Mouse (Mus musculus) spleen, postnatal 10 days (tissue): Measurements from ENCODE around the gene Tmem120a.

Source experiments
- DNase-seq, 2 experiments: peaks; one replicate each; pipeline ENCODE4 v3.0.0; 2021 to 2022; ENCODE audit warnings: low spot score in 2 of 2

Tmem120a gene

DNA sequence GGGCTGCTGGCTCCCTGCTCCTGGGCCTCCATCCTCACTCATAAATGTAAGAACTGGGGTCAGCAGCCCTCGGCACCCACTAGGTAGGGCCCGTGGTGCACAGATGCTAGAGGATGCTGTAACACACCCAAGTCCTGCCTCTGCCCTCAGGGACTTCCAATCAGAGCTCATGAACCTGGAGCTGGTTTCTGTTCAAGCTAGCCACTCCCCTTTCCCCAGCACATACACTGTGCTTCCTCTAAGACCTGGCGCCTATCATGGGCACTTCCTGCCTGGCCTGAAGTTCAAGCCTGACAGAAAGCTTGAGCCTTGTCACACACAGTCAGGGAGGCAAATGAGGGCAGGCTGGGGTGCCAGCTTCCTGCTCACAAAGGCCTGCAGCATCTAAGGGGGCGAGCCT, 11.2 kb downstream of the Tmem120a start:
- DNase-seq, result no peak

- DNase-seq, result no peak
Measured at GRCm38 (mm10) chr5:135731322-135731721, 12.9 kb downstream of the Tmem120a start.

DNA sequence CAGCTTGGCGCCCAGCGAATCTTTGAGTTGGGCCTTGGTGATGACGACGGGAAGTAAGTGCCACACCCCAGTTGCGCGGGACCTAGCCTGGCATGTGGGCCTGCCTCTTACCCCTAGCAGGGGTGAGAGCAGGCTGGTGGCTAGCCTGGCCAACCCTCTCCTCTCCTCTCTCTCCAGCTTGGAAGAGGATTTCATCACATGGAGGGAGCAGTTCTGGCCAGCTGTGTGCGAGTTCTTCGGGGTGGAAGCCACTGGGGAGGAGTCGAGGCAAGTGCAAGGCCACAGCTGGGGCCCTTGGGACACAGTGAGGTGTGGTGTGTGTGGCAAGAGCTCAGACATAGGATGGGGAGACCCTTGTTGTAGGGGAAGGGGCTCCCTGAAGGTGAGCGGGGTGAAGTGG, 13.3 kb downstream of the Tmem120a start:
- no peak for DNase-seq

DNA sequence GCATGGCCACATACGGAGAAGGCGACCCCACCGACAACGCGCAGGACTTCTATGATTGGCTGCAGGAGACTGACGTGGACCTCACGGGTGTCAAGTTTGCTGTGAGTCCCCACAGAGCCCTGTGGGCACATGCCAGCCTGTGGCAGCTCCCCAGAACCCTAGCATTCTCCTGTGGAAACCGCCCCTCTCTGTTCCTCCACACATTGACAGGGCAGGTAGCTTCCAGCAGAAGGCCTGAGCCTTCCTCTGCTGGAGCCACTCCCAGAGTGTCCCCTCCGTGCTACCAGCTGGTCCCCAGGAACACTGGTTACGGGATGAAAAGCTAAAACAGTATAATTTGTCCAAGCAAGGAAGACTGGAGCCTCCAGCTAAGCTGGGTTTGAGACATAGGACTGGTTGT, 14.0 kb downstream of the Tmem120a start:
- DNase-seq, result no peak

- DNase-seq, result no peak
Measured at GRCm38 (mm10) chr5:135729351-135729750, 14.9 kb downstream of the Tmem120a start.

DNA sequence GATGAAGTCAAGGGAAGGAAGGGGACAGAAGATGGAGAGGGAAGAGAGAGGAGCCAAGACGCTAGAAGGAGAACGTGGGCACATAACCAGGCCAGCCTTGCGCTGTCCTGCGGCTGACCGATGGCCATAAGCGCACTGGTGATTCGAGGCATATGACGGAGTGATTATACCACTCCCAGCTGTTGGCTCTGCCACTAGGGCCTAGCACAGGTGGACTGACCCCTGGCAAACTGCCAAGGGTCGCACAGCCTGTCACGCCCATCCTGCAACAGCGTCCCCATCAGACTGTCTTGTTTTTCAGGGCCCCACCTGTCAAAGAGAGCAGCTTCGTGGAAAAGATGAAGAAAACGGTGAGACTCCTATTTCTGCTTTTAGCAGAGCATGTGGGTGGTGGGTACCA, 15.9 kb downstream of the Tmem120a start:
- DNase-seq, result no peak

DNA sequence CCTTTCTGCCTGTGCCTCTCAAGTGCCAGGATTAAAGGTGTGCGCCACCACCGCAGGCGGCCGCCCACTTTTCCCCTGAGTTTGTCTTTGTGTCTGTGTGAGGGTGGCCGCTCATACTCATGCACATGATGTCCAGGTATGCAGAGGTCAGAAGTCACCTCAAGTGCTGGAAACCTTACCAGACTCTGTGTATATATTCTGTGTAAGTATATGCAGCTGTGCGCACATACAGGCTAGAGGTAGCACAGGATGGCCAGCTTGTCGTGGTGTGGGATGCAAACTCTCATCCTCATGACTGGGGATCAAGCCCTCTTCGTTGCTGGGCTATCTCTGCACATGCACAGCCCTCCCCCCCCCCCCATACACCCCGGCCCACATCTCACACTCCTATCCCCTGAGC, 16.4 kb downstream of the Tmem120a start:
- DNase-seq, result no peak

GRCm38 (mm10) chr5:135726641-135727346, 17.5 kb downstream of the Tmem120a start:
- no peak for DNase-seq

- DNase-seq, result no peak
Measured at GRCm38 (mm10) chr5:135725991-135726390, 18.3 kb downstream of the Tmem120a start.

GRCm38 (mm10) chr5:135725391-135725841, 18.8 kb downstream of the Tmem120a start:
- DNase-seq, result no peak

DNA sequence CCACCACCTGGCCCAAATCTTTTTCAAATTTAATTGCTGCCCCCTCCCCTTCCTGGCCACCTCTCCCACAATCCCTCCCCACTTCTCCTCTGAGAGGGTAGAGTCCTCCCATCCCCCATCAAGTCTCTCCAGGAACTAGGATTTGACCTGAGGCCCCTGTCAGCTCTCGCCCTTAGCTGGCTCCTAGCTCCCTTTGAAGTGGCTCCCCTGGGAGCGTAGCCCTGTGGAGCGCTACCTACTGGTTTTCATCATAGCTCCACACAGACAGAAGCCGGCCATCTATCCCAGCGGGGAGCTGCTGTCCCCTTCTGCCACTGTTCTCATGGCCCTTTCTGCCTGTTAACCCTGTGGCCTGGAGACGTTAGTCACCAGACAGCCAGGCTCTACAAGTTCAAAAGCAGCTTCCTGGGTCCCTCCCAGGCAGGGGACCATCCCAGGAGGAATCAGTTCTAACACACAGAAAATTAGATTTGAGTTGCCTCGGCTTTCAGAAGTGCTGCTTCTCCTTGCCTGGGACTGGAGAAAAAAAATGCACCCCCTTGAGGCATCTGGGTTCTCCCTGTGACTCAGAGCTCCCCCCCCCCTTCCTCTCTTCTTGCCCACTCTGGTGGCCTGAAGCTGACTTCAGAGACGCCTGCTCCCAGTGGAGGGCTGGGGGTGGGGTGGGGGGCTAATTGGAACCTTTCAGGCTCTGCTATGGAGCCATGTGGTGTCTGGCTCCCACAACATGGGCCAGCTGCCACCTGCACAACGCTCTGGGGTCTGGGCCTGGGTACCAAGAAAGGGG, 19.5 kb downstream of the Tmem120a start:
- no peak for DNase-seq

GRCm38 (mm10) chr5:135723165-135723751, 21.0 kb downstream of the Tmem120a start:
- DNase-seq, result no peak

DNA sequence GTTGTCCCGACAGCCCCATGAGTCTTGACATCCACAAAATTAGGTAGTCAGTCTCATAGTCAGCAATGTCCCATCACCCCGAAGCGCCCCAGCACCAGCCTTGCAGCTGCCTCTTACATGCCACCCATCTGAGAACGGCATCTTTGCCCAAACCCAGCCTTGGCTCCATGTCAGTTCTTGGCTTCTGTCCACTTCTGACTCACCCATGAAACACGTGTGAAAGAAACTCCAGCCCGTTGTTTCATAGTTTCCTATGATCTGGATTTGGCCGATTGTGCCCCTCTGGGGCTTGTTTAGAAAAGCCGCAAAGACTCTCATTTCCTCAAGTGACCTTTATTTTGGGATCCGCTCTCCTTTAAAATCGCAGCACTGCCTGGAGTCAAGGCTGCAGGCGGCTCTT, 22.1 kb downstream of the Tmem120a start:
- DNase-seq, result no peak

GRCm38 (mm10) chr5:135721076-135721475, 23.2 kb downstream of the Tmem120a start:
- no peak for DNase-seq

DNA sequence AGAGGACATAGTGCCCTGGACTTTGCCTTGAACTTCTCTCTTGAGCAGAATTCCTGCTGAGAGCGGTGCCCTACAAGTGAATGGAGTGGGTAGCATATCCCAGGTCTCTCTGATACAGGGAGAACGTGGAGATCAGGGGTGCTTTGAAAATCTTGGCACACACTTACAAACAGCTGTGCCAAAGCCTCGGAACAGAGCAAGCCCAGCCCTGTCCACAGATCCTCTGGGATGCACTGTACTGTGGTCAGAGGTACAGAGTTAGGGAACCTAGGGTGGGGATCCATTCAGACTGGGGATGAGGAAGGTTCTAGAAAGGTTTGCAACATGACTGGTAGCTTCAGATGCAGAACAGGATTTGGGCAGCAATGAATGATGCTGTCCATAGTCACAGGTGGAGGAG, 24.1 kb downstream of the Tmem120a start:
- no peak for DNase-seq

DNA sequence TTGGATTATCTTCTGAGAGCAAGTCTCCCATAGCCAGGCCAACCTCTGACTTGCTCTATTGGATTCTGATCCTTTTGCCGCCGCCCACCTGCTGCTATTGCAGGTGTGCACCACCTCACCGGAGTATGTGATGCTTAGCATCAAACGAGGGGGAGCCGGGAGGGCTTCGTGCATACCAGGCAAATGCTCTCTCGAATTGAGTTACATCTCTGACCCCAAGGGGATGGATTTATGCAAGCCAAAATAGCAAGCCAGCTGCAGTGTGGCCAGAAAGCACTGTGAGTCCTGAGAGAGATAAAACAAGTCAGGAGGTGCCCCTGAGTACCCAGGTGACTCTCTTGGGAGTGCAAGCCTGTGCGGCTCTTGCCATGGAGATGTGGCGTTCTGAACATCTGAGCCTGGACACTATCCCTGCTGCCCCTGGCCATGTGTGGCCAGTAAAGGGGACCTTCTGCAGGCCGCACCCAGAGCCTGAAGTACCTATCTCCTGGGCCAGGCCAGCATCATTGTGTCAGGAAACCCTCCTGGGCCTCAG, 24.6 kb downstream of the Tmem120a start:
- no peak for DNase-seq

DNA sequence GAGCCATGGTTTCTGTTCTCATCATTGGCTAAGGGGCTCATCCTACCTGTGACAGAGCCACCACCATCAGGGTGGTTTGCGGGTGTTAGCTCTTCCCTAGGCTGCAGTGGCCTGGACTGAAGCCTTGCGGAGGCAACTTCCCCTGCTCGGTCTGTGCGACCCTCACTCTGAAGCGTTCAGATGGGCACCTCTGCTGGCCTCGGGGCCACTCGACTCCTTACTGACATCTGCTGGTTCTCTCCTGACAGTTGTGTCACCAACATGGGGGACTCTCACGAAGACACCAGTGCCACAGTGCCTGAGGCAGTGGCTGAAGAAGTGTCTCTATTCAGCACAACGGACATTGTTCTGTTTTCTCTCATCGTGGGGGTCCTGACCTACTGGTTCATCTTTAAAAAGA, 28.6 kb downstream of the Tmem120a start:
- peak in 1 of 2 experiments; percentile 37 for DNase-seq

- peak; percentile 27 to 78 for DNase-seq
Measured at GRCm38 (mm10) chr5:135713441-135714218, 30.6 kb downstream of the Tmem120a start.

DNA sequence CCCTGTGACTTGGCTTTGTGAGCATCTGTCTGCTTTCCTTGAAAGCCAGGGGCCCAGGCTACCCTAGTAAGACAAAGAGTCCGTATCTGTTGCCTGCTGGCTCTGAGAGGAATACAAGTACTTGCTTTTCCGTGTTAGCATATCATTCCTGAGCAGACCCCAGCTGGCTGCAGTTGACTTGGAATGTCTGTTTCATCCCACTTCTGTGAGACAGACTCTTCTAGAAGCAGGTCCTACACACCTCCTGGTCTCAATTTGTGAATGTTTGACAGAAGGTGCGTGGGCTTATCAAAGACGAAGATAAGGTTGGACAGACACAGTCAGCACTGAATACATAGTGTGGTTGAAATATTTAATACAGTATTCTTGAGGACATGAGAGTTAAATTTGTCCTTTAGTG, 31.4 kb downstream of the Tmem120a start:
- no peak for DNase-seq

DNA sequence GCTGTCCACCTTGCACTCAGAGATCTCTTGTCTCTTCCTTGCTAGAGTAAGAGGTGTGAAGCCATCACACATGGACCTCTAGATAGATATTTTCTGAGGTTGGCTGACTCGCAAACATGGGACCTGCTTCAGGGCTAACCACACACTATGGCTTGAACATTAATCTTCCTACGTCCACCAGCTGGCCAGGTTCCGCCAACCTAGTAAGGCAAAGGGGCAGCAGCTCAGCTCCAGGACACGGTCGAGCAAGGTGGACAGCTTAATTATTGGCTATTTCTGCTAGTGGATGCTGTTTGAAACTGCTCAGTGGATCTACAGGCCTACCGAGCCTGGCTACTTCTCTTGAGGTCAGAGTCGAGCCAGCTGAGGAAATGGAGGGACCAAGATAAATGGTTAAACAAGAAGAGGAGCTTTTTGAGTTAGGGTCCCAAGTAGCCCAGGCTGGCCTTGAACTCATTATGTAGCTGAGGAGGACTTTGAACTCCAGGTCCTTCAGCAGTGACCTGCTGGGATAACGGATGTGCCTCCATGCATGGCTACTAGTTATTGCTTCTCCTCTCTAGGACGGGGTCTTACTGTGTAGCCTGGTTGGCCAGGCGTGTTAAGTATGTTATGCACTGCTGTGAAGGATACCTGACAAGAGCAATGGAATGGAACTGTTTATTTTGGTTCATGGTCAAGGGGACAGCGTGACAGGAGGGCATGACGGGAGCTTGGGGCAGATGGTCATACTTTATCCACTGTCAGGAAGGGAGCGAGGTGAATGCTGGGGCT, 32.5 kb downstream of the Tmem120a start:
- no peak for DNase-seq
